Mouse (Mus musculus): ENCODE measurements around the gene Txk. TPM values are rescaled to one million over a fixed set of nuclear protein-coding genes. Genes with fewer than 3 reads are reported as not detected.

Gene Txk
- polyA plus RNA-seq (2015; fragmentation: Nextera tagmentation; extraction: Ambion mirVana) = 0.35 and 0.74 TPM in 2 replicates

- Histone ChIP-seq H3K27me3 (no peaks in the 10 kb centered on the region), H3K4me3 (no peak within 1 kb of the TSS), H3K36me3 (no peaks in the 10 kb centered on the region), H3K9ac (no peak within 1 kb of the TSS), H3K4me1 (no peaks in the 10 kb centered on the region), H3K9me3 (no peaks in the 10 kb centered on the region), H3K27ac (no peak within 1 kb of the TSS), H3K4me2 (no peak within 1 kb of the TSS)
- ATAC-seq (ENCODE audit: borderline replicate concordance, extremely low read depth, low FRiP score, low TSS enrichment) = no peak
- WGBS = 69% methylated on average over 5 of the region's 5 CpGs
Observed at GRCm38 (mm10) chr5:72752585-72752984, at the start of gene Txk. Gene Txk, minus strand, starts transcription at chr5:72752777.

- Histone ChIP-seq H3K4me2 (no peak overlapping the region), H3K27me3 (no peaks in the 10 kb centered on the region), H3K4me3 (no peak overlapping the region), H3K9ac (no peak overlapping the region), H3K36me3 (no peaks in the 10 kb centered on the region), H3K4me1 (0 out of 2 replicates have a peak, but pooled peaks cover 8% of the 10 kb centered on the region), H3K27ac (no peak overlapping the region), H3K9me3 (no peaks in the 10 kb centered on the region)
- WGBS = 73% methylated on average over 4 of the region's 4 CpGs
- ATAC-seq (ENCODE audit: borderline replicate concordance, extremely low read depth, low FRiP score, low TSS enrichment) = no peak
Observed at GRCm38 (mm10) chr5:72798563-72798962, 46.0 kb upstream of the Txk start.

- peak; percentile 58; the same call in 1 of the 2 replicates for ATAC-seq (ENCODE audit: borderline replicate concordance, extremely low read depth, low FRiP score, low TSS enrichment)
- Histone ChIP-seq H3K9me3 (no peaks in the 10 kb centered on the region), H3K9ac (no peak overlapping the region), H3K36me3 (no peaks in the 10 kb centered on the region), H3K4me2 (peak overlapping the region; percentile 50), H3K4me3 (peak overlapping the region; percentile 26), H3K27ac (peak overlapping the region; percentile 42), H3K4me1 (peaks cover 8% of the 10 kb centered on the region; the same call in 1 of the 2 replicates), H3K27me3 (no peaks in the 10 kb centered on the region)
- 18% methylated on average over 14 of the region's 14 CpGs for WGBS
Observed at GRCm38 (mm10) chr5:72796186-72796613, 43.6 kb upstream of the Txk start.

GRCm38 (mm10) chr5:72793309-72793850 is 40.8 kb upstream of the Txk start:
- Histone ChIP-seq H3K4me1 (peaks cover 8% of the 10 kb centered on the region; the same call in 1 of the 2 replicates), H3K4me3 (no peak overlapping the region), H3K9me3 (no peaks in the 10 kb centered on the region), H3K36me3 (no peaks in the 10 kb centered on the region), H3K9ac (no peak overlapping the region), H3K27me3 (no peaks in the 10 kb centered on the region), H3K27ac (no peak overlapping the region), H3K4me2 (no peak overlapping the region)
- WGBS = 77% methylated on average over 3 of the region's 3 CpGs
- no peak for ATAC-seq (ENCODE audit: borderline replicate concordance, extremely low read depth, low FRiP score, low TSS enrichment)

- 2% methylated on average over 6 of the region's 6 CpGs for WGBS
- peaks cover 8% of the 10 kb centered on the region; the same call in 1 of the 2 replicates for H3K4me1 ChIP-seq
- no peak overlapping the region for H3K4me3 ChIP-seq
- H3K4me2 ChIP-seq = no peak overlapping the region
- no peak overlapping the region for H3K9ac ChIP-seq
- H3K27me3 ChIP-seq = no peaks in the 10 kb centered on the region
- no peaks in the 10 kb centered on the region for H3K36me3 ChIP-seq
- no peak overlapping the region for H3K27ac ChIP-seq
- no peak for ATAC-seq (ENCODE audit: borderline replicate concordance, extremely low read depth, low FRiP score, low TSS enrichment)
- no peaks in the 10 kb centered on the region for H3K9me3 ChIP-seq
Observed at GRCm38 (mm10) chr5:72791789-72792188, 39.2 kb upstream of the Txk start.

GRCm38 (mm10) chr5:72791386-72791785 is 38.8 kb upstream of the Txk start:
- no peak for ATAC-seq (ENCODE audit: borderline replicate concordance, extremely low read depth, low FRiP score, low TSS enrichment)

GRCm38 (mm10) chr5:72785451-72785850 is 32.9 kb upstream of the Txk start:
- no peak overlapping the region for H3K27ac ChIP-seq
- H3K9me3 ChIP-seq = no peaks in the 10 kb centered on the region
- H3K4me1 ChIP-seq = no peaks in the 10 kb centered on the region
- no peak overlapping the region for H3K9ac ChIP-seq
- ATAC-seq (ENCODE audit: borderline replicate concordance, extremely low read depth, low FRiP score, low TSS enrichment) = no peak
- H3K4me3 ChIP-seq = no peak overlapping the region
- WGBS = 42% methylated on average over 4 of the region's 4 CpGs
- H3K36me3 ChIP-seq = no peaks in the 10 kb centered on the region
- H3K27me3 ChIP-seq = no peaks in the 10 kb centered on the region
- no peak overlapping the region for H3K4me2 ChIP-seq

More at GRCm38 (mm10) chr5:72791386-72791785, 38.8 kb upstream of the Txk start:
- Histone ChIP-seq H3K27me3 (no peaks in the 10 kb centered on the region), H3K36me3 (no peaks in the 10 kb centered on the region), H3K4me3 (no peak overlapping the region), H3K9ac (no peak overlapping the region), H3K27ac (no peak overlapping the region), H3K4me1 (peaks cover 7% of the 10 kb centered on the region; the same call in 1 of the 2 replicates), H3K9me3 (no peaks in the 10 kb centered on the region), H3K4me2 (no peak overlapping the region)
- WGBS = 49% methylated on average over 4 of the region's 4 CpGs

- H3K27me3 ChIP-seq = no peaks in the 10 kb centered on the region
- no peak overlapping the region for H3K4me2 ChIP-seq
- H3K4me1 ChIP-seq = no peaks in the 10 kb centered on the region
- 69% methylated on average over 3 of the region's 3 CpGs for WGBS
- no peak for ATAC-seq (ENCODE audit: borderline replicate concordance, extremely low read depth, low FRiP score, low TSS enrichment)
- no peaks in the 10 kb centered on the region for H3K9me3 ChIP-seq
- H3K27ac ChIP-seq = no peak overlapping the region
- H3K4me3 ChIP-seq = no peak overlapping the region
- H3K9ac ChIP-seq = no peak overlapping the region
- no peaks in the 10 kb centered on the region for H3K36me3 ChIP-seq
Observed at GRCm38 (mm10) chr5:72784719-72785118, 32.1 kb upstream of the Txk start.

GRCm38 (mm10) chr5:72783957-72784356 is 31.4 kb upstream of the Txk start:
- Histone ChIP-seq H3K9me3 (no peaks in the 10 kb centered on the region), H3K4me1 (no peaks in the 10 kb centered on the region), H3K27ac (no peak overlapping the region), H3K27me3 (no peaks in the 10 kb centered on the region), H3K36me3 (no peaks in the 10 kb centered on the region), H3K4me3 (no peak overlapping the region), H3K4me2 (no peak overlapping the region), H3K9ac (no peak overlapping the region)
- ATAC-seq (ENCODE audit: borderline replicate concordance, extremely low read depth, low FRiP score, low TSS enrichment) = no peak
- 59% methylated on average over 8 of the region's 8 CpGs for WGBS

- no peak for ATAC-seq (ENCODE audit: borderline replicate concordance, extremely low read depth, low FRiP score, low TSS enrichment)
- H3K36me3 ChIP-seq = no peaks in the 10 kb centered on the region
- H3K4me3 ChIP-seq = no peak overlapping the region
- no peak overlapping the region for H3K4me2 ChIP-seq
- no peaks in the 10 kb centered on the region for H3K4me1 ChIP-seq
- WGBS = 91% methylated on average over 7 of the region's 7 CpGs
- no peak overlapping the region for H3K9ac ChIP-seq
- no peaks in the 10 kb centered on the region for H3K27me3 ChIP-seq
- H3K9me3 ChIP-seq = no peaks in the 10 kb centered on the region
- H3K27ac ChIP-seq = no peak overlapping the region
Observed at GRCm38 (mm10) chr5:72783123-72783522, 30.5 kb upstream of the Txk start.

- ATAC-seq (ENCODE audit: borderline replicate concordance, extremely low read depth, low FRiP score, low TSS enrichment) = no peak
- Histone ChIP-seq H3K27ac (no peak overlapping the region), H3K9me3 (no peaks in the 10 kb centered on the region), H3K4me1 (no peaks in the 10 kb centered on the region), H3K36me3 (no peaks in the 10 kb centered on the region), H3K4me2 (no peak overlapping the region), H3K27me3 (no peaks in the 10 kb centered on the region), H3K4me3 (no peak overlapping the region), H3K9ac (no peak overlapping the region)
- WGBS = 61% methylated on average over 11 of the region's 11 CpGs
Observed at GRCm38 (mm10) chr5:72781776-72782175, 29.2 kb upstream of the Txk start.

GRCm38 (mm10) chr5:72776595-72776994 is 24.0 kb upstream of the Txk start:
- H3K9ac ChIP-seq = no peak overlapping the region
- WGBS = 95% methylated on average over 2 of the region's 2 CpGs
- H3K4me2 ChIP-seq = no peak overlapping the region
- H3K9me3 ChIP-seq = no peaks in the 10 kb centered on the region
- no peaks in the 10 kb centered on the region for H3K27me3 ChIP-seq
- H3K27ac ChIP-seq = no peak overlapping the region
- H3K4me3 ChIP-seq = no peak overlapping the region
- ATAC-seq (ENCODE audit: borderline replicate concordance, extremely low read depth, low FRiP score, low TSS enrichment) = no peak
- H3K36me3 ChIP-seq = no peaks in the 10 kb centered on the region
- H3K4me1 ChIP-seq = no peaks in the 10 kb centered on the region

- no peaks in the 10 kb centered on the region for H3K36me3 ChIP-seq
- H3K4me1 ChIP-seq = no peaks in the 10 kb centered on the region
- H3K9ac ChIP-seq = no peak overlapping the region
- no peaks in the 10 kb centered on the region for H3K9me3 ChIP-seq
- H3K27ac ChIP-seq = no peak overlapping the region
- no peaks in the 10 kb centered on the region for H3K27me3 ChIP-seq
- no peak overlapping the region for H3K4me2 ChIP-seq
- WGBS = 71% methylated on average over 2 of the region's 2 CpGs
- ATAC-seq (ENCODE audit: borderline replicate concordance, extremely low read depth, low FRiP score, low TSS enrichment) = no peak
- no peak overlapping the region for H3K4me3 ChIP-seq
Observed at GRCm38 (mm10) chr5:72776127-72776526, 23.6 kb upstream of the Txk start.

Measured in lung, embryonic 15.5 days (tissue).